Mouse (Mus musculus): ENCODE results near the gene Wnt1.

DNA sequence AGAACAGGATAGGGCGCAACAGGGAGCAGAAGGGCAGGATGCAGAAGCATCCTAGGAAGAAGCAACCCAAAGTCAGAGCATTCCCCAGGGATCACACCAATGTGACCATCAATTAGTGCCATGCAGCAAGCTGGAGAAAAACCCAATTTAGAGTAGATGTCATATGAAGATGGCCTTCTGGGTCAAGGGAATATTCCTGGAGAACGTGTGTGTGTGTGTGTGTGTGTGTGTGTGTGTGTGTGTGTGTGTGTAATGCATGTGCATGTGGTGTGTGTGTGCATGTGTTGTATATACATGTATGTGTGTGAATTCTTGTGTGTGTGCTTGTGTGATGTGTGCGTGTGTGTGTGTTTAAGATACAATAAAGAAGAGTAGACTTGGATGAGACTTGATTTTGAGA lies 9.2 kb downstream of the Wnt1 start:
- TF ChIP-seq CTCF (IDR thresholded peaks at IDR 0.05; ENCODE audit: control insufficient read depth, insufficient read depth, insufficient replicate concordance, low read depth, low read length), result no peak
- no peak for TF ChIP-seq POLR2A (IDR thresholded peaks at IDR 0.05; ENCODE audit: control insufficient read depth, low read depth, low read length)
